Mouse (Mus musculus): ENCODE results near the gene Proser3. TPM values are rescaled to one million over a fixed set of nuclear protein-coding genes. Genes with fewer than 3 reads are reported as not detected.

Proser3 gene
- total RNA-seq, 2 experiments from 2014 or later: 2.6 to 3.6 TPM

GRCm38 (mm10) chr7:30581547-30581946 is 29.4 kb upstream of the Proser3 start:
- ATAC-seq (ENCODE audit: poor library complexity, severe bottlenecking): no peak

GRCm38 (mm10) chr7:30579950-30580349 is 27.9 kb upstream of the Proser3 start:
- no peak for ATAC-seq (ENCODE audit: poor library complexity, severe bottlenecking)

GRCm38 (mm10) chr7:30572969-30573368 is 20.9 kb upstream of the Proser3 start:
- peak; percentile 24 for ATAC-seq (ENCODE audit: poor library complexity, severe bottlenecking)

GRCm38 (mm10) chr7:30572389-30572788 is 20.3 kb upstream of the Proser3 start:
- no peak for ATAC-seq (ENCODE audit: poor library complexity, severe bottlenecking)

- no peak for ATAC-seq (ENCODE audit: poor library complexity, severe bottlenecking)
These were observed 15.5 kb upstream of the Proser3 start for GRCm38 (mm10) chr7:30567555-30567954.

- ATAC-seq (ENCODE audit: poor library complexity, severe bottlenecking): no peak
These were observed 13.9 kb upstream of the Proser3 start for GRCm38 (mm10) chr7:30566033-30566432.

- no peak for ATAC-seq (ENCODE audit: poor library complexity, severe bottlenecking)
These were observed 13.0 kb upstream of the Proser3 start, which contains the start of gene Igflr1 for GRCm38 (mm10) chr7:30564970-30565571. Gene Igflr1, plus strand, starts transcription at chr7:30565427.

GRCm38 (mm10) chr7:30563906-30564280 is 11.8 kb upstream of the Proser3 start:
- no peak for ATAC-seq (ENCODE audit: poor library complexity, severe bottlenecking)

GRCm38 (mm10) chr7:30563117-30563905 is 11.2 kb upstream of the Proser3 start, which contains the start of the genes U2af1l4, Gm49396 and Psenen:
Gene U2af1l4, plus strand, starts transcription at chr7:30563301.
Gene Gm49396, plus strand, starts transcription at chr7:30563344.
Gene Psenen, minus strand, starts transcription at chr7:30563627.
- ATAC-seq (ENCODE audit: poor library complexity, severe bottlenecking): peak; percentile 68

- peak; percentile 14 for ATAC-seq (ENCODE audit: poor library complexity, severe bottlenecking)
These were observed 10.5 kb upstream of the Proser3 start for GRCm38 (mm10) chr7:30562526-30563116.

- ATAC-seq (ENCODE audit: poor library complexity, severe bottlenecking): no peak
These were observed 8.2 kb upstream of the Proser3 start for GRCm38 (mm10) chr7:30560296-30560695.

- ATAC-seq (ENCODE audit: poor library complexity, severe bottlenecking): peak; percentile 83
These were observed 7.4 kb upstream of the Proser3 start, which contains the start of gene Lin37 for GRCm38 (mm10) chr7:30559443-30559954. Gene Lin37, minus strand, starts transcription at chr7:30559838.

GRCm38 (mm10) chr7:30558656-30559442 is 6.8 kb upstream of the Proser3 start:
- peak; percentile 4; the same call in 1 of the 2 replicates for ATAC-seq (ENCODE audit: poor library complexity, severe bottlenecking)

- no peak for ATAC-seq (ENCODE audit: poor library complexity, severe bottlenecking)
These were observed 5.9 kb upstream of the Proser3 start for GRCm38 (mm10) chr7:30557901-30558514.

GRCm38 (mm10) chr7:30556894-30557536 is 4.9 kb upstream of the Proser3 start:
- no peak for ATAC-seq (ENCODE audit: poor library complexity, severe bottlenecking)

GRCm38 (mm10) chr7:30553810-30554584 is 1.9 kb upstream of the Proser3 start:
- no peak for ATAC-seq (ENCODE audit: poor library complexity, severe bottlenecking)

- ATAC-seq (ENCODE audit: poor library complexity, severe bottlenecking): no peak
These were observed 1.0 kb upstream of the Proser3 start for GRCm38 (mm10) chr7:30553021-30553589.

GRCm38 (mm10) chr7:30551445-30552101 is 526 bp downstream of the Proser3 start:
- ATAC-seq (ENCODE audit: poor library complexity, severe bottlenecking): peak; percentile 63
